Mouse (Mus musculus) layer of hippocampus, postnatal 25 days (tissue): ENCODE data around the gene Fat3. TPM values are rescaled to one million over a fixed set of nuclear protein-coding genes. Genes with fewer than 3 reads are reported as not detected.

Source experiments
- DNase-seq, 2 experiments: peaks; one replicate each; pipeline ENCODE4 v3.0.0; 2022; ENCODE audit warnings: mixed read lengths in 2 of 2, low spot score in 1 of 2; ENCODE audit errors: extremely low spot score in 1 of 2
- total RNA-seq, 2 experiments: library from RNA; stranded (reverse); gene quantifications; 2 replicates each; pipeline ENCODE4 v1.2.3; 2021

The Fat3 gene
- total RNA-seq, 2 experiments from 2014 or later = 31.0 to 40.9 TPM

GRCm38 (mm10) chr9:16270056-16270767, 230.9 kb downstream of the Fat3 start:
- no peak for DNase-seq

- no peak for DNase-seq
Observed at GRCm38 (mm10) chr9:16265519-16265918, 235.6 kb downstream of the Fat3 start.

- DNase-seq = no peak
Observed at GRCm38 (mm10) chr9:16257241-16257840, 243.7 kb downstream of the Fat3 start.

GRCm38 (mm10) chr9:16256577-16257207, 244.4 kb downstream of the Fat3 start:
- DNase-seq = no peak

GRCm38 (mm10) chr9:16246741-16247140, 254.3 kb downstream of the Fat3 start:
- DNase-seq = no peak

GRCm38 (mm10) chr9:16231575-16231974, 269.5 kb downstream of the Fat3 start:
- no peak for DNase-seq

- no peak for DNase-seq
Observed at GRCm38 (mm10) chr9:16228919-16229318, 272.2 kb downstream of the Fat3 start.

- DNase-seq = no peak
Observed at GRCm38 (mm10) chr9:16227398-16227797, 273.7 kb downstream of the Fat3 start.

- DNase-seq = no peak
Observed at GRCm38 (mm10) chr9:16226545-16226944, 274.5 kb downstream of the Fat3 start.

- peak in 1 of 2 experiments; percentile 32 for DNase-seq
Observed at GRCm38 (mm10) chr9:16221885-16222284, 279.2 kb downstream of the Fat3 start.

GRCm38 (mm10) chr9:16216235-16216634, 284.9 kb downstream of the Fat3 start:
- DNase-seq = no peak

- no peak for DNase-seq
Observed at GRCm38 (mm10) chr9:16214731-16215681, 286.1 kb downstream of the Fat3 start.

GRCm38 (mm10) chr9:16213324-16213723, 287.8 kb downstream of the Fat3 start:
- no peak for DNase-seq

GRCm38 (mm10) chr9:16212628-16213027, 288.5 kb downstream of the Fat3 start:
- DNase-seq = no peak

- no peak for DNase-seq
Observed at GRCm38 (mm10) chr9:16212163-16212562, 288.9 kb downstream of the Fat3 start.

GRCm38 (mm10) chr9:16211468-16211867, 289.6 kb downstream of the Fat3 start:
- DNase-seq = no peak

- DNase-seq = no peak
Observed at GRCm38 (mm10) chr9:16202296-16202695, 298.8 kb downstream of the Fat3 start.

- DNase-seq = no peak
Observed at GRCm38 (mm10) chr9:16200948-16201347, 300.1 kb downstream of the Fat3 start.

GRCm38 (mm10) chr9:16186461-16186860, 314.6 kb downstream of the Fat3 start:
- no peak for DNase-seq

GRCm38 (mm10) chr9:16169238-16169637, 331.8 kb downstream of the Fat3 start:
- DNase-seq = no peak

GRCm38 (mm10) chr9:16168051-16168450, 333.0 kb downstream of the Fat3 start:
- DNase-seq = no peak
